Mouse (Mus musculus): ENCODE measurements around the gene Ccz1. TPM values are rescaled to one million over a fixed set of nuclear protein-coding genes. Genes with fewer than 3 reads are reported as not detected.
A peak's percentile ranks its signal among the peaks of the same experiment; 100 is the strongest.

Ccz1 gene
- polyA plus RNA-seq (2012; rRNA removed) = 12.8 and 21.9 TPM in 2 replicates
- polyA plus RNA-seq (2014; fragmentation: Nextera tagmentation; extraction: Ambion mirVana) = 46.8 and 47.1 TPM in 2 replicates

DNA sequence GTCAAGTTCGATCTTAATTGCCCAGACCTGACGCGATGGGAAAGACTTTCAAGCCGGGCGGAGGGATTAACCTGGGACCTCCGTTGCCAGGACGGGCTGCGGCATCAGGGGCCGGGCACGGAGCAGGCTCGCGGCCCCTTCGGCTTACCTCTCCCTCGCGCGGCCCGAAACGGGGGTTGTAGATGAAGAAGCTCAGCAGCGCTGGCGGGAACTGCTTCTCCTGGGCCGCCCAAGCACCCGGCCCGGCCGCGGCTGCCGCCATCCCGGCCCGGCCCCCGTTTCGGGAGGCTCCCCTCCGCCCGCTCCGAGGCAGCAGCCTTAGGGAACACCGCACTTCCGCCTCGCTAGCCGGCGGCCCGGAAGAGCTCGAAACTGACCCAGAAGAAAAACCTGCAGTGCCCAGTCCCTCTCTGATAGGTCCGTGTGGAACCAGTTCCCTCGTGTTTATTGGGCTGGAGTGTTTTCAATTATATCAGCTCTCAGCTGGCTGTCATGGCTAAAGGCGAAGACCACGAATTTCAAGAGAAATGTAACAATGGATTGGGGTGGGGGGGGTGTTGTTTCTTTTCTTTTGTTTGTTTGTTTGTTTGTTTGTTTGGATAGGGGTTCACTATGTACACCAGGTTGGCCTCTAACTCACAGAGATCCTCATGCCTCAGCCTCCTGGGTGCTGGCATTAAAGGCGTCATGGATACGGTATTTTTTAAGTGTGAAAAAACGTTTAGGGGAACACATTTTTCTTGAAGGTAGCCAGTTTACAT lies at the start of gene Ccz1:
Ccz1 (minus strand) TSS at position 327 of the 761 bp plus-strand sequence.
- Histone ChIP-seq H3K27me3 (ENCODE audit: control insufficient read depth, insufficient read depth, low read length) (no peaks in the 10 kb centered on the region), H3K9ac (replicated peaks) (peak within 1 kb of the TSS; percentile 97), H3K27ac (peak within 1 kb of the TSS; percentile 84), H3K4me2 (ENCODE audit: low read depth) (peak within 1 kb of the TSS; percentile 78), H3K4me3 (ENCODE audit: insufficient read depth in 1 of 2, low read depth in 2 of 2, low read length in 2 of 2) (peak within 1 kb of the TSS; percentile 93 to 99), H3K4me1 (replicated peaks; ENCODE audit: control insufficient read depth in 2 of 2, insufficient read depth in 2 of 2, low read length in 1 of 2) (peaks cover 9 to 14% of the 10 kb centered on the region in 2 experiments), H3K9me3 (ENCODE audit: control insufficient read depth, low read length) (no peaks in the 10 kb centered on the region), H3K36me3 (replicated peaks; ENCODE audit: control insufficient read depth, insufficient read depth, low read depth) (peaks cover 17% of the 10 kb centered on the region)
- ATAC-seq (ENCODE audit: insufficient read depth) (peak; percentile 99), DNase-seq (ENCODE audit: low read depth in 3 of 3, low spot score in 3 of 3) (peak; percentile 80 to 84 (median 84))
- TF ChIP-seq EP300 (IDR thresholded peaks at IDR 0.05; ENCODE audit: low read depth) = no peak
- 2% methylated on average over 47 of the region's 47 CpGs for WGBS (ENCODE audit: insufficient replicate concordance)

GRCm38 (mm10) chr5:144064093-144064492 lies 49.4 kb upstream of the Ccz1 start:
- Histone ChIP-seq H3K4me3 (ENCODE audit: insufficient read depth in 1 of 2, low read depth in 2 of 2, low read length in 2 of 2) (no peak overlapping the region), H3K27me3 (ENCODE audit: control insufficient read depth, insufficient read depth, low read length) (no peaks in the 10 kb centered on the region), H3K36me3 (replicated peaks; ENCODE audit: control insufficient read depth, insufficient read depth, low read depth) (no peaks in the 10 kb centered on the region), H3K4me2 (ENCODE audit: low read depth) (no peak overlapping the region), H3K9ac (replicated peaks) (no peak overlapping the region), H3K9me3 (ENCODE audit: control insufficient read depth, low read length) (no peaks in the 10 kb centered on the region), H3K4me1 (replicated peaks; ENCODE audit: control insufficient read depth in 2 of 2, insufficient read depth in 2 of 2, low read length in 1 of 2) (no peaks in the 10 kb centered on the region), H3K27ac (no peak overlapping the region)
- ATAC-seq (ENCODE audit: insufficient read depth) (no peak), DNase-seq (ENCODE audit: low read depth in 3 of 3, low spot score in 3 of 3) (no peak)
- whole genome bisulfite sequencing (ENCODE audit: insufficient replicate concordance) = 40% methylated on average over 5 of the region's 5 CpGs
- no peak for TF ChIP-seq EP300 (IDR thresholded peaks at IDR 0.05; ENCODE audit: low read depth)
- TF ChIP-seq CTCF (IDR thresholded peaks at IDR 0.05; ENCODE audit: low read depth) = no peak

DNA sequence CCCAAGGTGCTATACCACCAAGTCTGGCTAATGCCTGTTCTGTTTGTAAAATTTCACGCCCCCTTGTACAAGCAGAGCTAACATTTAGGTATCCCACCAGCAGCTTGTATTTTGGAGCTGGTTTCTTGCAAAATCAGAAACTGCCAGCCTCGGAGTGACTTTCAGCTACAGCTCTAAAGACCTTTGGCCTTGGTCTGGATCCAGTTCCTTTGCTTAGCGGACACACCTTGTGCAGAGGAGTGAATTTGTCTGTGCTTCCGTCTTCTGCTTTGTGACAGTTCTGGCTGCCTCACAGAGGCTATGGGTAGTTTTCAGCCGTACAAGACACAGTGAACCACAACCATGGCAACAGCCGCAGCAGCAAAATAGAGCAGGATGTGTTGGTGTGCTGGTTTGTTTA lies 39.7 kb upstream of the Ccz1 start:
- no peak overlapping the region for H3K9ac ChIP-seq (replicated peaks)
- no peak overlapping the region for H3K27ac ChIP-seq
- 64% methylated on average over 6 of the region's 6 CpGs for WGBS (ENCODE audit: insufficient replicate concordance)
- no peaks in the 10 kb centered on the region for H3K27me3 ChIP-seq (ENCODE audit: control insufficient read depth, insufficient read depth, low read length)
- no peak overlapping the region for H3K4me3 ChIP-seq (ENCODE audit: insufficient read depth in 1 of 2, low read depth in 2 of 2, low read length in 2 of 2)
- no peak overlapping the region for H3K4me2 ChIP-seq (ENCODE audit: low read depth)
- DNase-seq (ENCODE audit: low read depth in 3 of 3, low spot score in 3 of 3) (no peak), ATAC-seq (ENCODE audit: insufficient read depth) (no peak)
- TF ChIP-seq EP300 (IDR thresholded peaks at IDR 0.05; ENCODE audit: low read depth) (no peak), CTCF (IDR thresholded peaks at IDR 0.05; ENCODE audit: low read depth) (no peak)
- no peaks in the 10 kb centered on the region for H3K9me3 ChIP-seq (ENCODE audit: control insufficient read depth, low read length)
- no peaks in the 10 kb centered on the region for H3K4me1 ChIP-seq (replicated peaks; ENCODE audit: control insufficient read depth in 2 of 2, insufficient read depth in 2 of 2, low read length in 1 of 2)
- H3K36me3 ChIP-seq (replicated peaks; ENCODE audit: control insufficient read depth, insufficient read depth, low read depth) = no peaks in the 10 kb centered on the region

GRCm38 (mm10) chr5:144053450-144053849 lies 38.8 kb upstream of the Ccz1 start:
- 36% methylated on average over 3 of the region's 3 CpGs for WGBS (ENCODE audit: insufficient replicate concordance)
- no peak overlapping the region for H3K4me3 ChIP-seq (ENCODE audit: insufficient read depth in 1 of 2, low read depth in 2 of 2, low read length in 2 of 2)
- no peak overlapping the region for H3K9ac ChIP-seq (replicated peaks)
- H3K4me2 ChIP-seq (ENCODE audit: low read depth) = no peak overlapping the region
- TF ChIP-seq CTCF (IDR thresholded peaks at IDR 0.05; ENCODE audit: low read depth) (no peak), EP300 (IDR thresholded peaks at IDR 0.05; ENCODE audit: low read depth) (no peak)
- H3K27me3 ChIP-seq (ENCODE audit: control insufficient read depth, insufficient read depth, low read length) = no peaks in the 10 kb centered on the region
- no peaks in the 10 kb centered on the region for H3K9me3 ChIP-seq (ENCODE audit: control insufficient read depth, low read length)
- no peaks in the 10 kb centered on the region for H3K4me1 ChIP-seq (replicated peaks; ENCODE audit: control insufficient read depth in 2 of 2, insufficient read depth in 2 of 2, low read length in 1 of 2)
- ATAC-seq (ENCODE audit: insufficient read depth) (no peak), DNase-seq (ENCODE audit: low read depth in 3 of 3, low spot score in 3 of 3) (no peak)
- no peaks in the 10 kb centered on the region for H3K36me3 ChIP-seq (replicated peaks; ENCODE audit: control insufficient read depth, insufficient read depth, low read depth)
- H3K27ac ChIP-seq = no peak overlapping the region

DNA sequence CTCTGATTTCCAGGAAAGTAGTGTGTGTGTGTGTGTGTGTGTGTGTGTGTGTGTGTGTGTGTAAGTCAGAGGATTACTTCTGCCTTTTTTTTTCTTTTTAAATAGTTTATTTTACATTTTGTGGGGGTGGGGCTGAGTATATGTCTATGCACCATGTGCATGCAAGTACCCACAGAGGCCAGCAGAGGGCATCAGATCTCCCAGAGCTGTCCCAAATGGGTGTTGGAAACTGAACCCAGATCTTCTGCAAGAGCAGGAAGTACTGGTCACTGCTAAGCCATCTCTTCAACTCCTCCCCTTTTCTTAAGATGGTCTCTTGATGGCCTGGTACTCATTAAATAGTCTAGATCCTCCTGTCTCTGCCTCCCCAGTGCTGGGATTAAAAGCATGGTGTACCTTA lies 36.6 kb upstream of the Ccz1 start:
- DNase-seq (ENCODE audit: low read depth in 3 of 3, low spot score in 3 of 3) (peak in 1 of 3 experiments; percentile 10), ATAC-seq (ENCODE audit: insufficient read depth) (no peak)
- H3K4me3 ChIP-seq (ENCODE audit: insufficient read depth in 1 of 2, low read depth in 2 of 2, low read length in 2 of 2) = no peak overlapping the region
- H3K27me3 ChIP-seq (ENCODE audit: control insufficient read depth, insufficient read depth, low read length) = no peaks in the 10 kb centered on the region
- no peak overlapping the region for H3K27ac ChIP-seq
- H3K4me2 ChIP-seq (ENCODE audit: low read depth) = no peak overlapping the region
- no peaks in the 10 kb centered on the region for H3K9me3 ChIP-seq (ENCODE audit: control insufficient read depth, low read length)
- H3K36me3 ChIP-seq (replicated peaks; ENCODE audit: control insufficient read depth, insufficient read depth, low read depth) = no peaks in the 10 kb centered on the region
- no peaks in the 10 kb centered on the region for H3K4me1 ChIP-seq (replicated peaks; ENCODE audit: control insufficient read depth in 2 of 2, insufficient read depth in 2 of 2, low read length in 1 of 2)
- no peak overlapping the region for H3K9ac ChIP-seq (replicated peaks)
- TF ChIP-seq CTCF (IDR thresholded peaks at IDR 0.05; ENCODE audit: low read depth) = peak; percentile 68
- no peak for TF ChIP-seq EP300 (IDR thresholded peaks at IDR 0.05; ENCODE audit: low read depth)
